ENCODE assay signal across 22 mouse cellular contexts in genomic region chr8:109815268-109815667, GRCm38 (mm10). TPM values are rescaled to one million over a fixed set of nuclear protein-coding genes. Genes with fewer than 3 reads are reported as not detected.
DNase-seq lines count a peak whose midpoint lies in the region; ATAC-seq lines count a peak whose summit lies in the region.
"Had no signal": no experiment of that assay in that cellular context is flagged by ENCODE, and none has a peak within 500 bp of the region (broad histone marks: within the 10 kb centered on the region; RNA-seq: fewer than 3 reads in every experiment).

No protein-coding gene starts in this region.

- H3K36me3 ChIP-seq in liver, embryonic 13.5 days, result no peaks in the 10 kb centered on the region
- H3K36me3 ChIP-seq in liver, embryonic 11.5 days (ENCODE audit: control insufficient read depth, insufficient read depth, low read length), result no peaks in the 10 kb centered on the region
- no peaks in the 10 kb centered on the region for H3K36me3 ChIP-seq in liver, embryonic 16.5 days (ENCODE audit: control insufficient read depth, insufficient read depth)
- H3K36me3 ChIP-seq in liver, embryonic 12.5 days, result peaks cover 9% of the 10 kb centered on the region
- no peaks in the 10 kb centered on the region; the same call in 1 of the 2 replicates for H3K36me3 ChIP-seq in forebrain, embryonic 16.5 days (ENCODE audit: control insufficient read depth, insufficient read depth)
- H3K36me3 ChIP-seq: forebrain, embryonic 12.5 days had no signal

- H3K27ac ChIP-seq in liver, embryonic 13.5 days, result no peak overlapping the region
- no peak overlapping the region for H3K27ac ChIP-seq in liver, embryonic 11.5 days (ENCODE audit: low read depth, low read length)
- H3K27ac ChIP-seq in liver, embryonic 16.5 days (ENCODE audit: low read length), result no peak overlapping the region
- H3K27ac ChIP-seq in liver, embryonic 12.5 days, result no peak overlapping the region
- H3K27ac ChIP-seq in forebrain, embryonic 16.5 days (ENCODE audit: low read length), result no peak overlapping the region
- H3K27ac ChIP-seq: embryonic facial prominence, embryonic 13.5 days; embryonic facial prominence, embryonic 15.5 days; forebrain, embryonic 10.5 days; forebrain, embryonic 12.5 days had no signal

- no peak overlapping the region for H3K4me2 ChIP-seq in liver, embryonic 13.5 days
- no peak overlapping the region for H3K4me2 ChIP-seq in liver, embryonic 11.5 days
- H3K4me2 ChIP-seq in liver, embryonic 16.5 days (ENCODE audit: low read depth, low read length), result no peak overlapping the region
- H3K4me2 ChIP-seq in liver, embryonic 12.5 days, result no peak overlapping the region
- H3K4me2 ChIP-seq in forebrain, embryonic 16.5 days (ENCODE audit: low read length), result no peak overlapping the region
- H3K4me2 ChIP-seq: embryonic facial prominence, embryonic 13.5 days; embryonic facial prominence, embryonic 15.5 days; forebrain, embryonic 12.5 days had no signal

- H3K27me3 ChIP-seq in liver, embryonic 13.5 days, result no peaks in the 10 kb centered on the region
- no peaks in the 10 kb centered on the region for H3K27me3 ChIP-seq in liver, embryonic 11.5 days (replicated peaks; ENCODE audit: control insufficient read depth, insufficient read depth, low read length)
- no peaks in the 10 kb centered on the region for H3K27me3 ChIP-seq in liver, embryonic 16.5 days (ENCODE audit: control insufficient read depth, insufficient read depth, low read depth, low read length)
- H3K27me3 ChIP-seq in liver, embryonic 12.5 days (replicated peaks), result no peaks in the 10 kb centered on the region
- no peaks in the 10 kb centered on the region for H3K27me3 ChIP-seq in forebrain, embryonic 16.5 days (replicated peaks; ENCODE audit: control insufficient read depth, insufficient read depth, low read length)
- H3K27me3 ChIP-seq: embryonic facial prominence, embryonic 13.5 days; embryonic facial prominence, embryonic 15.5 days; forebrain, embryonic 12.5 days had no signal

- WGBS in liver, embryonic 13.5 days (ENCODE audit: insufficient replicate concordance), result 50% methylated on average over 2 of the region's 2 CpGs
- WGBS in liver, embryonic 11.5 days, result 62% methylated on average over 2 of the region's 2 CpGs
- 58% methylated on average over 2 of the region's 2 CpGs for WGBS in liver, embryonic 16.5 days (ENCODE audit: insufficient replicate concordance)
- WGBS in liver, embryonic 12.5 days (ENCODE audit: insufficient replicate concordance), result 57% methylated on average over 2 of the region's 2 CpGs
- WGBS in forebrain, embryonic 16.5 days, result 97% methylated on average over 2 of the region's 2 CpGs

- no peak for DNase-seq in liver, embryonic 13.5 days
- no peak for DNase-seq in liver, embryonic 11.5 days (ENCODE audit: low spot score)
- peak; percentile 64 for DNase-seq in yolk sac, embryonic 10.5 days (ENCODE audit: low spot score)
- DNase-seq: adrenal gland, adult 2 months; adrenal gland, postnatal 10 days; adrenal gland, postnatal 25 days; cerebellum, adult 11 months; cerebellum, adult 18-20 months; cerebellum, adult 8-10 months; cerebellum, adult 9-11 months; cerebellum, postnatal 14 days; cerebellum, postnatal 36 days; embryo, embryonic 11 days had no signal

- H3K9me3 ChIP-seq in liver, embryonic 13.5 days (replicated peaks), result no peaks in the 10 kb centered on the region
- no peaks in the 10 kb centered on the region for H3K9me3 ChIP-seq in liver, embryonic 11.5 days (ENCODE audit: control insufficient read depth, low read length)
- no peaks in the 10 kb centered on the region for H3K9me3 ChIP-seq in liver, embryonic 16.5 days (replicated peaks; ENCODE audit: control insufficient read depth, low read length)
- no peaks in the 10 kb centered on the region for H3K9me3 ChIP-seq in liver, embryonic 12.5 days (replicated peaks)
- H3K9me3 ChIP-seq in forebrain, embryonic 16.5 days (ENCODE audit: control insufficient read depth, low read length), result no peaks in the 10 kb centered on the region
- H3K9me3 ChIP-seq: embryonic facial prominence, embryonic 13.5 days; embryonic facial prominence, embryonic 15.5 days; forebrain, embryonic 10.5 days; forebrain, embryonic 12.5 days had no signal

- H3K4me3 ChIP-seq in liver, embryonic 13.5 days (replicated peaks), result no peak overlapping the region
- H3K4me3 ChIP-seq in liver, embryonic 11.5 days (ENCODE audit: low read depth, low read length), result no peak overlapping the region
- H3K4me3 ChIP-seq in liver, embryonic 16.5 days (ENCODE audit: low read depth, low read length), result no peak overlapping the region
- no peak overlapping the region for H3K4me3 ChIP-seq in liver, embryonic 12.5 days
- no peak overlapping the region for H3K4me3 ChIP-seq in forebrain, embryonic 16.5 days (replicated peaks; ENCODE audit: low read length)
- H3K4me3 ChIP-seq: embryonic facial prominence, embryonic 13.5 days; embryonic facial prominence, embryonic 15.5 days; erythroblast, embryonic 14.5 days; forebrain, embryonic 10.5 days; forebrain, embryonic 12.5 days had no signal

- peaks cover 39% of the 10 kb centered on the region for H3K4me1 ChIP-seq in liver, embryonic 13.5 days (replicated peaks)
- H3K4me1 ChIP-seq in liver, embryonic 11.5 days (replicated peaks; ENCODE audit: control insufficient read depth, insufficient read depth, low read length), result no peaks in the 10 kb centered on the region
- H3K4me1 ChIP-seq in liver, embryonic 16.5 days (ENCODE audit: control insufficient read depth, low read depth, low read length), result peaks cover 5% of the 10 kb centered on the region
- peaks cover 28% of the 10 kb centered on the region for H3K4me1 ChIP-seq in liver, embryonic 12.5 days
- 0 out of 2 replicates have a peak, but pooled peaks cover under 1% of the 10 kb centered on the region for H3K4me1 ChIP-seq in forebrain, embryonic 16.5 days (replicated peaks; ENCODE audit: control insufficient read depth, insufficient read depth, low read length)
- H3K4me1 ChIP-seq: forebrain, embryonic 10.5 days; forebrain, embryonic 12.5 days had no signal

- H3K9ac ChIP-seq in liver, embryonic 13.5 days, result no peak overlapping the region
- H3K9ac ChIP-seq in liver, embryonic 11.5 days (ENCODE audit: low read depth, low read length), result no peak overlapping the region
- no peak overlapping the region for H3K9ac ChIP-seq in liver, embryonic 16.5 days (ENCODE audit: low read depth, low read length)
- no peak overlapping the region for H3K9ac ChIP-seq in liver, embryonic 12.5 days
- H3K9ac ChIP-seq in forebrain, embryonic 16.5 days (replicated peaks; ENCODE audit: low read depth, low read length), result no peak overlapping the region
- H3K9ac ChIP-seq: embryonic facial prominence, embryonic 13.5 days; embryonic facial prominence, embryonic 15.5 days; forebrain, embryonic 12.5 days had no signal

- ATAC-seq in liver, embryonic 13.5 days (ENCODE audit: low read depth), result peak; percentile 36; the same call in 1 of the 2 replicates
- no peak for ATAC-seq in liver, embryonic 11.5 days (replicated peaks; ENCODE audit: low FRiP score)
- ATAC-seq in liver, embryonic 16.5 days (ENCODE audit: low read depth), result peak; percentile 32; the same call in 1 of the 2 replicates
- ATAC-seq in liver, embryonic 12.5 days, result no peak
- no peak for ATAC-seq in forebrain, embryonic 16.5 days
- ATAC-seq: forebrain, embryonic 14.5 days had no signal

RNA-seq across cellular contexts. Expression of gene Ap1g1, which starts 36.9 kb away (rescaled TPM):
- 13.4 and 18.5 TPM in 2 replicates for polyA plus RNA-seq in liver, embryonic 13.5 days (2015; fragmentation: Nextera tagmentation; extraction: Ambion mirVana)
- 32.7 and 36.5 TPM in 2 replicates for polyA plus RNA-seq in liver, embryonic 11.5 days (2014; fragmentation: Nextera tagmentation; extraction: Ambion mirVana)
- polyA plus RNA-seq in liver, embryonic 16.5 days (2015; fragmentation: Nextera tagmentation; extraction: Ambion mirVana), result 16.6 and 19.4 TPM in 2 replicates
- 25.8 and 25.9 TPM in 2 replicates for polyA plus RNA-seq in liver, embryonic 12.5 days (2016; fragmentation: Nextera tagmentation; extraction: Ambion mirVana)
- polyA plus RNA-seq in forebrain, embryonic 16.5 days (2015; fragmentation: Nextera tagmentation; extraction: Ambion mirVana), result 56.0 and 65.5 TPM in 2 replicates

RNA-seq across cellular contexts. Expression of gene Phlpp2, which starts 53.1 kb away (rescaled TPM):
- polyA plus RNA-seq in liver, embryonic 13.5 days (2015; fragmentation: Nextera tagmentation; extraction: Ambion mirVana), result 2.7 and 3.2 TPM in 2 replicates
- polyA plus RNA-seq in liver, embryonic 11.5 days (2014; fragmentation: Nextera tagmentation; extraction: Ambion mirVana), result 3.5 and 3.7 TPM in 2 replicates
- 3.3 and 3.4 TPM in 2 replicates for polyA plus RNA-seq in liver, embryonic 16.5 days (2015; fragmentation: Nextera tagmentation; extraction: Ambion mirVana)
- 3.0 and 3.3 TPM in 2 replicates for polyA plus RNA-seq in liver, embryonic 12.5 days (2016; fragmentation: Nextera tagmentation; extraction: Ambion mirVana)
- polyA plus RNA-seq in forebrain, embryonic 16.5 days (2015; fragmentation: Nextera tagmentation; extraction: Ambion mirVana), result 3.8 and 4.0 TPM in 2 replicates

Comparison
In these comparisons a context has a peak if more than half of its experiments do, and no peak if none do; other contexts are left out.
1. ATAC-seq: peak in liver, embryonic 13.5 days (single experiment) and liver, embryonic 16.5 days (single experiment); none in liver, embryonic 11.5 days (single experiment), liver, embryonic 12.5 days (single experiment) and forebrain, embryonic 16.5 days (single experiment).